Mouse (Mus musculus): ENCODE data around the gene Rfng.
"Not testable (repeated sequence)": the region's sequence is repeated elsewhere in the genome, so short reads cannot be mapped to it uniquely, and the experiment has no call there.

The Rfng gene

GRCm38 (mm10) chr11:120784064-120784791, at the start of gene Rfng, which contains the start of gene Gps1:
TSS of gene Rfng (minus strand) at chr11:120784207.
TSS of gene Gps1 (plus strand) at chr11:120784272.
- peak; percentile 63 for DNase-seq (ENCODE audit: low read depth, low spot score)

- DNase-seq (ENCODE audit: low read depth, low spot score) = not testable (repeated sequence)
These were observed 49.0 kb upstream of the Rfng start for GRCm38 (mm10) chr11:120832962-120833361.

GRCm38 (mm10) chr11:120831659-120832440, 47.8 kb upstream of the Rfng start:
- no peak for DNase-seq (ENCODE audit: low read depth, low spot score)

DNA sequence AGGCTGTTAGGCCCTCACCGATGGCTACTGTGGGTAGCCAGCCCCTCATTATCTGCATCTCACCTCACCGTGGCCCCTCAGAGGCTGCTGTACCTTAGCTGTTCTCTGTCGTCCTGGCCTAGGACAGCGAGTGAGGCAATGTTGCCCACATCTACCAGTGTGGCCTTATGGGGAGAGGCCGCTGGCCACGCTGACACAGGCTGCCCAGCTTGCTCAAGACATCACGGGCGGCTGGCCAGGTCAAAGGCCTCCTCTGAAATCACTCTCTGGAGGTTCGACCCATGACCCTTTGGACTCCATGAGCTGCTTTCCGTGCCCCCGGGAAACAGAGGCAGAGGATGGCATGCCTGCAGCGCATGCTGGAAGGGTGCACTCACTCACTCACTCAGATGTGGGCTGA, 46.7 kb upstream of the Rfng start:
- no peak for DNase-seq (ENCODE audit: low read depth, low spot score)

DNA sequence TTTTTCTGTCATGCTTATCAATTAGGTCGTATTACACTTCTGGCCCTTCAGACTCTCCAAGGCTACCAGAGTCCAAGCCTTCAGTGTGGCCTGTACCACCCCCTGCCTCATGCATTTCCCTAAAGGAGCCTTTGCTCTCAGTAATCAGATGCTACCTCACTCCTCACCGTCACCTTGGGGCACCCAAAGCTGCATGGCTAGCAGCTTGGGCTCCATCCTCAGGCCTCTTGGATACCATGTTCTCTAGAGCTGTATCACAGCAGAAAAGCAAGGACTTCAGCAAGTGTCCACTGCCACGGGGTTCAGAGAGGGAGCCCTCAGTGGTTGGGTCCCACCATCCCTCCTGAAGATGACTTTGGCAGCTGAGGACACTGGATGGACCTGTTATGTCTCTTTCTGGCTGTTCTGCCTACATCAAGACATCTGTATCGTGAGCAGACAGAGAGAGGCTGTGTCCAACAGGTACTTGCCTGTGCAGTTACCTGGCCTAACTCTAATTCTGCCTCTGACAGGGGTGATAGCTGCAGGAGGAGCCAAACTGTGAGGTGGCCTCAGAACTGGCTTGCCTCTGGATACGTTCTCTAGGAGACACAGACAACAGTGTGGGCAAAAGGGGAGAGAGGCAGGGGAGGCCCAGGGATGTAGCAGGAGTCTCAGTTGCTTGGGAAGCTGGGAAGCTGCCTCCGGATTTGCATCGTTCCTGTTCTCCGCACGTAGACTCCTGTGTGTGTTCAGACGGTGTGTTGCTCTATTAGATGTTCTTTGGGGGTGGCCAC, 45.9 kb upstream of the Rfng start:
- DNase-seq (ENCODE audit: low read depth, low spot score) = no peak

DNA sequence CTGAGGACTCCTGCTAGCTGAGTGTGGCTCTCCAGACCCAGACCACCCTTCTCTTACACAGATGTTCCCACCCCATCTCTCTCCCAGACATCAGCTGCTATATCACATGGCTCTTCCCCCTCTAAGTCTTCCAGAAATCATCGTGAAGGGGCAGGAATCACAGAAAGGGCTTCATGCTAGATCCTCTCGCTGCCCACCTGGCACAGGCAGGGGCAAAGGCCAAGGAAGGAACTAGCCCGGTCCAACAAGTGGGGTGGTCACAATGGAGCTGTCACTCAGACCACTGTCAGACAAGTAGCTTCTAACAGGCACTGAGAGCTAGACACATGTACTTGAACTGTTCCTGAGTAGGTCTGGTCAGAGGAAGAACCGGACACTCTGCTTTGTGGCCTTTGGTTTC, 44.4 kb upstream of the Rfng start:
- DNase-seq (ENCODE audit: low read depth, low spot score) = no peak

DNA sequence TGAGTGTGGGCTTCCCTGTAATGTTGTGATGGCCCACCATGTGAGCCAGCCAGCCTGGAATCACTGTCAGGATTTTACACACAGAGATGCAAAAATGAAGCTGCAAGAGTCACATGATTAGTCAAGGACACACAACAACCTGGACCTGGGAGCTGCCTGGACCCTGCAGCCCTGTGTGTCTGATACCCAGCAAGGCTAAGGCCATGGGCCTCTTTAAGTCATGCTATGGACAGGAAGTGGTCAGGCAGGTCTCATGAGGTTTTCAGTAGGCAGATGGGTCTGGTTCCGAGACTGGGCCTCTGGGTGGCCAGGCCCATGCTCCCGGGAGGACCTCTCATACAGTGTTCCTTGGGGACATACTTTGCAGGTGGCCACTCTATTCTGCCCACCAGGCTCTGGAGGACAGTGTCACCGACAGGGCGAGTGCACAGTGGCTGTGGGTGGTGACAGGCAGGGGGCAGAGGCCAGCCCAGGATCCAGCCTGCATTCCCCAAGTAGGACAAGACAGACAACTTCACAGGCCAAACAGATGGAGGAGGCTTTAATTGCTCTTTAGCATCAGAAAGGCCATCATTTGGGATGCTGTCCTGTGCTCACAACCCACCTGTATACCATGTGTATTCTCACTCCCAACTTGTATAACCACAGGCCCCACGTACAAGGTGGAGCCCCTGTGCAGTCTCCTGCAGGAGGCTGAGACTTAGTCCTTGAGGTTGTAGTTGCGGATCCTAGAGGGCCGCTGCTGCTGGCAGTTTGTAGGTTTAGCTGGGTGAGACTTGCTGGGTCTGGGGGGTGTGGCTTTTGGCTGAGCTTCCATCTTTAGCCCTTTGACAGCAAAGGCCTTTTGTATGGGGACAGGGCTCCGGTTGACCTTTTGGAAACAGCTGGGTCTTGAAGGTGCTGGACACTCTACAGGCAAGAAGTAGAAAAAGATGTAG, 42.3 kb upstream of the Rfng start:
- no peak for DNase-seq (ENCODE audit: low read depth, low spot score)

DNA sequence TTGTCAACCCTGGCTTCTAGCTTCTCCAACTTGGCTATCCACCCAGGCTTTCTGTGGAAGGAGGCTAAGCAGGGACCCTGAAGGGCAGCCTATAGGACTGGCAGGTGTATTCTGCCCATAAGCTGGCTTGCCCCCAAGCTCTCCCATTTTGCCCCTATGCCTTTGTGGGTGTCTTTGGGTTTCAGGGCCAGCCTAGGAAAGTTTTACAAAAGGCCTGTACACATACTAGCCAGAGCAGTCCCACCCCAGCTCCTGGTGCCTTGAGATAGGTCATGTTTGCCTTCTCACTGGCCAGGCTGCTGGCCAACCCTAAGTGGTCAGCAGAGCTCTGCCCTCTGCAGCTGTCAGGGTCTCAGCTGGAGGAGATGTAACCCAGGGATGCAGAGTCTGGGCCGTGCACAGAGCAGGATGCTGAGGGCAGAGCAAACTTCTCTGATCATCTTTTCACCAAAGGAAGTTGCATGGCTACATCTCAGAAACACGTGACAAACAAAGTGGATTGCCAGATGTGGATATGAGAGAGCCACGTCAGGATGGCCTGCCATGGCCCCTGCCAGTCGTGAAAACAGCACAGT, 41.4 kb upstream of the Rfng start:
- DNase-seq (ENCODE audit: low read depth, low spot score) = peak; percentile 21

- no peak for DNase-seq (ENCODE audit: low read depth, low spot score)
These were observed 40.8 kb upstream of the Rfng start for GRCm38 (mm10) chr11:120824787-120825288.

GRCm38 (mm10) chr11:120823956-120824786, 40.2 kb upstream of the Rfng start, which contains the start of gene Fasn:
TSS of gene Fasn (minus strand) at chr11:120824547.
- DNase-seq (ENCODE audit: low read depth, low spot score) = peak; percentile 96

DNA sequence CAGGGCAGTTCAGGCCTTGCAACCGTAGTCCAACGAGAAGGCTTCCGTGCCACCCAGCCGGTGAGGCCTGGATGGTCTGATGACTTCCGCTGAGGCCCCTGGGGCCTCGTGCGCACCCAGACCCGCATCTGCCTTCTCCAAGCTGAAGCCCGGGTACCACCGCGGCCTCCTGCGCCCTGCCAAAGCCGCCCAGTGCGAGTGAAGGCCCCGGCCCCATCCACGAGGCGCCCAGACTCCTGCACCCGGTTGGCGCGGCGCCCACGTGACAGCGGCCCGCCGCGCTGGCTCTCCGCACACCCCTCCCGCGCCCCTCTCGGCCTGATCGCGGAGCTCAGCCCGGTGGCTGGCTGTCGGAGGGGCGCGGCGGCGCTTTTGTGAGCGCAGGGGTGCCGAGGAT, 39.5 kb upstream of the Rfng start:
- no peak for DNase-seq (ENCODE audit: low read depth, low spot score)

DNA sequence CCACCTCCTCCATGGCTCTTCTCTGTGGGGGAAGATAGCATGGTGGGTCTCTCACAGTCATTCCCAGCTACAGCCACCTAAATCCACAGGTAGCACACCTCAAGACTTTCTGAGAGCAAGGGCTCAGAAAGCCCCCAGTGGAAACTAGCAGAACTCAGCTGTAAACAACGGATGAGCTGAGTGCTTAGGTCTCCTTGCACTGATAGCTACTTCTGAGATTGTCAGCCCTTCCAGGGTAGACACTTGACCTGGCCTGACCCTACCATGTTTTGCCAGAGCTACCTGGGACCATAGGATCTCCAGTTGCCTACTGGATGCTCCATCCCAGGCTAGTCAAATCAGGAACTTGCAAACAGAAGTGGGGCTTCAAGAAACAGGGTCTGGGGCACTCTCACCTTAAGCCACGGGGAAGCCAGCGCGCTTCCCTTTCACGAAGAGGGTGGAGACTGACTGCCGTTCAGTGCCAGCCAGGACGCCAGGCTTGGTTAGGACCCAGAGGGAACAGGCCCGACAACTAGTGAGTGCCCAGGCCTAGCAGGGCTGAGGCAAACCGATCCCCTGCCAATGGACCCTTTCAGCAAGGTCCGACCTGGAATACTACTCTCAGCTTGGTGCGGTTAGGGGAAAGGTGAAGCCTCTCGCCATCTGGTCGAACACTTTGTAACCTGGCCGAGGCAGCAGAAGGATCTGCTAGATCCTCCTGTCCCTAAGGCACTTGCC, 39.0 kb upstream of the Rfng start:
- DNase-seq (ENCODE audit: low read depth, low spot score) = no peak

GRCm38 (mm10) chr11:120822321-120822720, 38.3 kb upstream of the Rfng start:
- no peak for DNase-seq (ENCODE audit: low read depth, low spot score)

DNA sequence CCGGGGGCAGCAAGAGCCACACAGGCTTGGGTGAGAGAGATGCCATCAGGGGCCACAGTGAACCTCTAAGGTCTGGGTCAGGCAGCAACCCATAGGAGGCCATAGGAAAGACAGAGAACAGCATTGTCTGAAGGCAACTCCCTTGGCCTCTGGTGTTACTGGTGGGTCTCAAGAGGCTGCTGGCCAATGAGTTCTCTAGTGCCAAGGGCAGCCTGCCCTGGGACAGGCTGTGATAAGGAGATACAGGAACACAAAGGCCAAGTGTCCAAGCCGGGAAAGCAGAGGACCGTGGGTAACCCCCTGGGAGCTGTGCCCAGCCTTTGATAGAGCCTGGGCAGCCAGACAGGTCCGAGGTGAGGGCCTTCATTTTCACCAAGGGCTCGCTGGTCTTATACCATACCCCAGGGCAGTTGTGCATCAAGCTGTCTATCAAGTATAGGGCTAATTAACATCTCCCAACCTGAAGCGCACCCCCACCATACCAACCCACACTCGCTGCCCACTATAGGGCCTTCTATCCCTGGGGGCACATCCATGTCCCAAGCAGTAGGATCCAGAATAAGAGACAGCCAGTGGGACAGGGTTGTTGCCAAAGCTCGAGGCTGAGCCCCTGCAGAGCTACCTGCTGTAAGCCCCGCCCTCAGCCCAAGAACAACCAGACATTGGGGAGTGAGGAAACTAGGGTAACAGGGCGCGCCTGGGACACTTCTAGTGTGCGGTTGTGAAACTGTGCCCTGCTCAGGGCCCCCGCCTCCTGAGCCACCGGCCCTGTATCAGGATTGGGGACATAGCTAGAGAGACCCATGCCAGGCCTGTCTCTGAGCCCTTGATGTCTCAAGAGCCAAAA, 37.3 kb upstream of the Rfng start:
- no peak for DNase-seq (ENCODE audit: low read depth, low spot score)

GRCm38 (mm10) chr11:120820546-120820945, 36.5 kb upstream of the Rfng start:
- no peak for DNase-seq (ENCODE audit: low read depth, low spot score)

DNA sequence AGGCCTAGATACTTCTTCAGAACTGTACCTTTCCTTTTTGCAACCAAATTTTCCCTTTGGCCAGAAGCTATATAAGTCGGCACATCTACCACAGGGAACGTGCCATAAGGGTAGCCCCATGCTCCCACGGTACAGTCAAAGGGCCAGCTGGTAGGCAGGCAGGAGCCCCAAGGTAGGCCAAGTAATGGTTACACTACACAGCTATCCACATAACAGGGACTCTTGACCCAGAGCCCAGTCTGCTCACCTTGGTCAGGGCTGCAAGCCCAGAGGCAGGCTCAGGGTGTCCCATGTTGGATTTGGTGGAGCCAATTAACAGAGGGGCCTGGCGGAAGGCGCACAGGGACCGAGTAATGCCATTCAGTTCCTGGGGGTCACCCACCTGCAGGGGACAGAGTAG, 35.5 kb upstream of the Rfng start:
- no peak for DNase-seq (ENCODE audit: low read depth, low spot score)

DNA sequence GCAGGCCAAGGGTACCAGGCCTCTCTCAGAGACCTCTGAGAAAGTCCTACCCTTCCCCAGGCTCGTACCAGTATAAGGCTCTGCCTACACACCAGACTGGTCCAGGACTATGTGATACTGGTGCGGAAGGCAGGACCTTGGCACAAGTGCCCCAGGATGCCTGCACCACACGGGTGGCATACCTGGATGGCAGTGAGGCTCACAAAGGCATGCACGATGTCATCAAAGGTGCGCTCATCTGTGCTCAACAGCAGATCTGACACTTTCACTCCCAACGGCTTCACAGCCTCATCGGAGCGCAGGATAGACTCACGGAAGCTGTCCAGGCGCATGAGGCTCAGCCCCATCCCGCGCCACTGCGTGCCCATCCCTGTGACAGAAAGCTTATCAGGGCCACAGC, 34.2 kb upstream of the Rfng start:
- DNase-seq (ENCODE audit: low read depth, low spot score) = no peak

DNA sequence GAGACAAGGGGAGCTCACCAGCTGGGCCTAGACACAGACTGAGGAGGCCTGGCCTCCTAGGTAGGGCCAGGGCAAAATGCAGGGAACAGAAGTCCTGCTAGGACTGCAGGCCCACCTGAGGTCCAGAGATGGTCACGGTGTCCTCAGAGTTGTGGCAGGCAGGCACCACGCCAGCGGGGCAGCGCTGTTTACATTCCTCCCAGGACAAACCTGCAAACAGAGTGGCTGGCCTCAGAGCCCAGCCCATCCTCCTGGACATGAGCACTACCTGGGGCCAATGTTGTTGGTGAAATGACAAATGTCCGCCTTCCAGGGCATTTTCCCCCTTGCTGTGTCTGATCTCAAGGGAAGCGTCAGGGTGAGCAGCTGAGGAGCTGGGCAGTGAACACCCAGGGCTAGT, 33.4 kb upstream of the Rfng start:
- DNase-seq (ENCODE audit: low read depth, low spot score) = no peak

Measured in forelimb bud, embryonic 11.5 days (tissue).